Mouse (Mus musculus) macrophage (primary cell): ENCODE data around the gene Slc9a8. TPM values are rescaled to one million over a fixed set of nuclear protein-coding genes. Genes with fewer than 3 reads are reported as not detected.

Experiments
- H3K27ac ChIP-seq: fragments of 350-480 bp; formaldehyde crosslinking; 2 replicates; pipeline ENCODE4 v1.9.0; 2021
- H3K36me3 ChIP-seq: fragments of 350-480 bp; formaldehyde crosslinking; 2 replicates; pipeline ENCODE4 v1.9.0; 2021; ENCODE audit errors: inconsistent target
- H3K4me3 ChIP-seq: fragments of 350-480 bp; formaldehyde crosslinking; 2 replicates; pipeline ENCODE4 v1.9.0; 2021; ENCODE audit errors: inconsistent target
- H3K79me2 ChIP-seq: fragments of 350-480 bp; formaldehyde crosslinking; 2 replicates; pipeline ENCODE4 v1.9.0; 2021; ENCODE audit errors: inconsistent target
- WGBS: methylation state at CpG from one replicate; pipeline ENCODE4 v1.1.7; 2026; ENCODE audit warnings: inconsistent platforms; ENCODE audit not compliant: missing documents; 5-methylcytosine and 5-hydroxymethylcytosine counted together
- polyA plus RNA-seq: library from polyadenylated mRNA; stranded (reverse); fragments of 250-400 nt; gene quantifications from 3 replicates; pipeline ENCODE4 v1.2.4, GENCODE M21; 2018; ENCODE audit warnings: inconsistent platforms

Slc9a8 gene
- polyA plus RNA-seq, 1 experiment from 2014 or later = 30.0 TPM

DNA sequence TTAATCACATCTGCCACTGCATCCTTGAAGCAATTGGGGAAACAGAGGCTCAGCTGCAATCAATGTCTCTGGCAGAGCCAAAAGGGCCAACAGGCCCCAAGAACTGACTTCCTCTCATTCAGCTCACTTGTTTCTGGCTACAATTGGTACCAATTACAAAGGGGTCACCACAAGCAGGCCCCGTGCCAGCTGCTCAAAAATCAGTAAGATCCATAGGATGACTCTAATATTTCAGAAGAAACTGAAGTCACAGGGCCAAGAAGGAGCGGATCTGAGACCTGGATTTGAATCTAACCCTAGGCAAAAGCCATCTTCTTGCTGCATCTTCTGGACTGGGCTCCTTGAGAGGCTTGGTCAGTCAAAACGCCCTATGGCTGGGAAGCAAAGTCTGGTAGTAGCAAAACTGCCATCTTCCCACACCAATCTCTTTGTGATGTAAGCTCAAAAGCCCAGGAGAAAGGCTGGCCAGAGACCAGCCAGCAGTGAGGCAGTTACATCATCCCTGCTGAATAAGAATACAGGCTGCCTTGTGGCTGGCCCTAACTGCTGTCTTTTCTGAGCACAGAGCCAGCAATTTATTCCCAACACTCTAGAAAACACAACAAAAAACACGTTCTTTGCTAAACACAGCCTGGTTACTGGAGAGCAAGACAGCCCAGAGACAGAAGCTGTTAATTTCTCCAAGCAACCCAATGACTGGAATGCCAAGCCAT lies 69.5 kb downstream of the Slc9a8 start:
- Histone ChIP-seq H3K36me3 (peaks cover 15% of the 10 kb centered on the region; the same call in 1 of the 2 replicates), H3K4me3 (peak overlapping the region; percentile 79), H3K79me2 (peaks cover 68% of the 10 kb centered on the region), H3K27ac (peak overlapping the region; percentile 52)
- 86% methylated on average over 4 of the region's 4 CpGs for WGBS

DNA sequence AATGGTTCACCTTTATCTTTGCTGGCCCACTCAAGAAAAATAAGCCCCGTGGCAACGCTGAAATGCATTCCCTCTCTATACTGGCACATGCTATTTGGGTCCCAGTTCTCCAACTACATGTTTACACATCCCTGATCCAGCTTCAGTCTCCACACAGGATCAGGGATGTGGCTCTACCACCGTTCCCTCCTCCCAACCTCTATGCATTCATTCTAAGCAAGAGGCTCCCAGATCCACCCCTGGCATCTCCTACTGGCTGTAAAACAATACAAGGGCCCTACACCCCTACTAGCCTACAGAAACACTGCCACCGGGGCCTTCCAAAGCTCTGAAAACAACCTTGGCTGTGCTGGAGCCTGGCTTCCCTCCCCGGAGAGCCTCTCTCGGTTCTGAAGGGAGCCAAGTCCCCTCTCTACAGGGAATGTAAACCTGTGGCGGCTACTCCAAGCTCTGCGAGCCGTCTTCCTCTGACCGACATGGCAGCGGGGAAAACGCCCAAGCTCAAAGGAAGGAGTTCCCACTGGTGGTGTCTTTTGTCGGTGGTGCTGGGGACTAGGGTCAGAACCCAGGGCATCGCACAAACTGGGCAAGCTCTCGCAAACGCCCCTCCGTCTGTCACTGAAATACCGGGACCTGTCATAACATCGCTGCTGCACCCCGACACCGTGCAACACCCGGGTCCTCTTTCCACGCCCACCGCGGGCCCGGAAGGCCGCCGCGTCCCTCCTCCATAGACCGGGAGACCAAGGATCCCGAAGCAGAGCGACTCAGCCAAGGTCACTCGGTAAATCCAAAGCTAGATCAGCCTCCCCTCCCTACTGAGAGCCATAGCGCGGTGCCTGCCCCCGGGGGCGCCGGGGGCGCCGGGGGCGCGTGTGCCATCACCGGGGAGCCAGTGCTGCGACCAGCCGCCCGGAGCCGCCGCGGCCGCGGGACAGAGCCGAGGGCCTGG lies 70.5 kb downstream of the Slc9a8 start, which contains the start of gene Rnf114:
Gene Rnf114 (plus strand): TSS at position 889 of the 952 bp plus-strand sequence.
- WGBS = 3% methylated on average over 52 of the region's 52 CpGs
- peaks cover 57% of the 10 kb centered on the region for H3K79me2 ChIP-seq

DNA sequence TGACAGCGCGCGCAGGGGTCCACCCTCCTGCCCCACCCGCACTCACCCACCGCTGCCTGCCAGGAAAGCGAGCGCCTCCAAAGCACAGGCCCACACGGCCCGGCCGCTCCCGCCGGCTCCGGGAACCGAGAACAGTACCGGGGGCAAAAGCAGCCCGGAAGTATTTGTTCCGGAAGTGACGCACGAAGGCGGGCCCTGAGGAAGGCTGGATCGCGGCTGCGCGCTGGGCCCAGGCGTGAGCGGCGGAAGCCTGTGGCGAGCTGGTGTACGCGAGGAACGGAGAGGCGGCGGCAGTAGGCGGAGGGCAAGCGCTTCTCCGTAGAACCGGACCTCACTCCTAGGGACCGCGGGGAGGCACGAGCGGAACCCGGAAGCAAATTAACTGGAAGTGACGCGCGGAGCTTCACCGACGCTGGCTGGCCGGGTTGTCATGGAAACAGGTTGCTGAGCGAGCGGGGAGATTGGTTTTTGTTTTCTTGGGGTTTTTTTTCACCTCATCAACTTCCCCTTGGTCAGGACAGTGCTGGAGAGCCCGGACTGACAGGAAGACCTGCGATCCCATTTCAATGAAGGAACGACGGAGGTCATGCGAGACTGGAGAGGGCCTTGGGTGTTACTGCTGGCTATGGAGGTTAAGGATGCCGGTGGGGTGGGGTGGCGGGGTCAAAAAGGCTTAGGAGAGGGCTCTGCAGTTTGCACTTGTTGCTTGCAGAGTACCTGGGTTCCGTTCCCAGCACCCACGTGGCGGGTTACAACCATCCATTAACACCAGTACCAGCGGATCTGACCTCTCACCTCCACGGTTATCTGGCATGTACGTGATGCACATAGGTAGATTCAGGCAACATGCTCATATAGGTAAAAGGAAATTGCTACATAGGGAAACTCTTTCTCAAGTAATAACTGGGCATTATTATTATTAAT lies 71.5 kb downstream of the Slc9a8 start, which contains the start of gene Spata2:
Gene Spata2 (minus strand): TSS at position 175 of the 924 bp plus-strand sequence.
- Histone ChIP-seq H3K27ac (peak within 1 kb of the TSS; percentile 74), H3K36me3 (no peaks in the 10 kb centered on the region), H3K4me3 (peak within 1 kb of the TSS; percentile 79), H3K79me2 (peaks cover 48% of the 10 kb centered on the region)
- 2% methylated on average over 60 of the region's 63 CpGs for WGBS

More for the DNA sequence above, 70.5 kb downstream of the Slc9a8 start, which contains the start of gene Rnf114:
- H3K36me3 ChIP-seq = 0 out of 2 replicates have a peak, but pooled peaks cover 4% of the 10 kb centered on the region
- H3K4me3 ChIP-seq = peak within 1 kb of the TSS; percentile 79
- H3K27ac ChIP-seq = peak within 1 kb of the TSS; percentile 74

DNA sequence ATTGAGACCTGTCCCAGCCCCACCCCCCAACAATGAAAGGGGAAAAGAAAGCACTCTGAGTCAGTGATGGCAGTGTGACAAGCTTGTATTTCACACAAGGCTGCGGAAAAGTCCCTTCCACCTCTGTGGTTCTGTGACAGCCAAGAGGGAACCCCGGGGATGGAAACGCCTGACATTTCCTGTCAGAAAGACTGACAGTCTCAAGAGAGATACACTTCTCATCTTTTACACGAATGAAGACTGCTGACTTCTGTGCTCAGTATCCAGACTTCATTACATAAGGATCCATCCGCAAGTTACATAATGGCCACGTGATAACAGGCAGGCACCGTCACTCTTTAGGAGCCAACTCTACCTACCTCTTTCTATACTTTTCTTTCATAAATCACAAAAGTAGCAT lies 74.9 kb downstream of the Slc9a8 start:
- Histone ChIP-seq H3K4me3 (no peak overlapping the region), H3K27ac (peak overlapping the region; percentile 34)
- 48% methylated on average over 6 of the region's 7 CpGs for WGBS

DNA sequence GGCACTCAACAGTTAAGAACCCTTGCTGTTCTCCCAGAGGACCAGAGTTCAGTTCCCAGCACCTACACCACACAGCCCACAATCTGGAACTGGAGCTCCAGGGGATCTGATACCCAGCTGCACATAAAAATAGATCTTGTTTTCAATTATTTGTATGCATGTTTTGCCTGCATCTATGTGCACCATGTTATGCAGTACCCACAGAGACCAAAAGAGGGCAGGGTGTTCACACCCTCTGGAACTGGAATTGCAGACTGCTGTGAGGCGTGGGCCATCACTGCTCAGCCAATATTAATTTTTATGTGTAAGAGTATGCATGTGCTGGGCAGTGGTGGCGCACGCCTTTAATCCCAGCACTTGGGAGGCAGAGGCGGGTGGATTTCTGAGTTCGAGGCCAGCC lies 75.8 kb downstream of the Slc9a8 start:
- H3K27ac ChIP-seq = peak overlapping the region; percentile 34; the same call in 1 of the 2 replicates
- no peaks in the 10 kb centered on the region for H3K36me3 ChIP-seq
- no peak overlapping the region for H3K4me3 ChIP-seq
- H3K79me2 ChIP-seq = peaks cover 5% of the 10 kb centered on the region
- no CpG with 5 or more reads among the region's 5 CpGs for WGBS

More for the DNA sequence above, 74.9 kb downstream of the Slc9a8 start:
- Histone ChIP-seq H3K79me2 (peaks cover 13% of the 10 kb centered on the region), H3K36me3 (no peaks in the 10 kb centered on the region)

DNA sequence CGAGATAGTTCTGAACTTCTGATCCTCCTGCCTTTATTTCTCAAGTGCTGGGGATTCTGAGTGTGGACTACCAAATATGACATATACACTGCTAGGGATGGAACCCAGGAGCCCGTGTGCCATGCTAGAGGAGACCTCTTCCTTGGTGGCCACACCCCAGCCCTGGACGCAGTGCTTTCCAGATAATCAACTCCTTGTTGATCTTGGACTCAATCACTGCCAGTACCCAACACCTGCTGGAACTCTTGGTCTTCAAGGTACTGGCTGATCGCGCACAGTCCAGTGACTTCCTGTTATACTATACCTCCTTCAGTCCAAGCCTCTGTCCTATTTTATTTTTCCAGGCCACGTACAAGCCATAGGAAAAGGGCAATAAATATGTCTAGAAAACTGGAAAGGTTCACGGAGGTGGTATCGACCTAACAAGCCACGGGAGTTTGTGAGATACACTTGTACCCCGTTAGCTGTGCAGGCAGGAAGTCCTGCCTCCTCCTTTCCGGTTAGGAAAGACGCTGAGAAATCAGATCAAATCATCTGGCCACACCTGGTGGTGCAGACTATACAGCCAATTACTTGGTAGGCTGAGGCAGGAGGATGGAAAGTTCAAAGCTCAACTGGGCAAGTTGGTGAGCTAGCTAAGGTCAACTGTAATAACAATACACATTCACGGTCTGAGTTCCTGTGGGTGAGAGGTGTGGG lies 81.2 kb downstream of the Slc9a8 start:
- WGBS = 29% methylated on average over 13 of the region's 13 CpGs
- Histone ChIP-seq H3K79me2 (peaks cover 40% of the 10 kb centered on the region), H3K27ac (peak overlapping the region; percentile 60), H3K4me3 (peak overlapping the region; percentile 45), H3K36me3 (peaks cover 12% of the 10 kb centered on the region)

DNA sequence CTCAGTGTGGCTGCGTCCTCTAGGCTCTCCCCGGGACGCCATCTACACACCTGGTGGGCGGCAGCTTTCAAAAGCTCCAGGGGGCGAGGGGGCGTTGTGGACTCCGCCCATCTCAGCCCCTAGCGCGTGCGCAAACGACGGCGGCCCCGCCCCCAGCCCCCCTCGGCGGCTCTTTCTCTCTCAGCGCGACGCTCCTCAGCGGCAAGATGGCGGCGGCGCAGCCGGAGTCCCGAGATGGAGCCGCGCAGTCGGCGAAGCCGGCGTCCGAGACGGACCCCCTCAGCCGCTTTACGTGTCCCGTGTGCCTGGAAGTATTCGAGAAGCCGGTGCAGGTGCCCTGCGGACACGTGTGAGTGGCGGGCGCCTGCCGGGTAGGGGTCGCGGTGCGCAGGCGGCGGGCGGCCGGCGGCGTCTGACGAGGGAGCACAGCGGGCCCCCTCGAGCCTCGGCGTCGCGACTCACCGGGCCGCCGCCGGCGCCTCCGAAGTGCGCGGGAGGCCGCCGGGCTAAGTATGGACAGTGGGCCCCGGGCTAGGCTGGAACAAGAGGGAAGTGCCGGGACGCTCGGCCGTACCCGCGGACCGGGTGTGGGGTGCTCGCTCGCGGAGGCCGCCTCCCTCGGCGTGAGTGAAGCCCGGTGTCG lies 81.9 kb downstream of the Slc9a8 start:
- peaks cover 46% of the 10 kb centered on the region for H3K79me2 ChIP-seq
- whole genome bisulfite sequencing = 1% methylated on average over 68 of the region's 85 CpGs
- peak overlapping the region; percentile 60 for H3K27ac ChIP-seq
- peaks cover 19% of the 10 kb centered on the region for H3K36me3 ChIP-seq
- H3K4me3 ChIP-seq = peak overlapping the region; percentile 67

DNA sequence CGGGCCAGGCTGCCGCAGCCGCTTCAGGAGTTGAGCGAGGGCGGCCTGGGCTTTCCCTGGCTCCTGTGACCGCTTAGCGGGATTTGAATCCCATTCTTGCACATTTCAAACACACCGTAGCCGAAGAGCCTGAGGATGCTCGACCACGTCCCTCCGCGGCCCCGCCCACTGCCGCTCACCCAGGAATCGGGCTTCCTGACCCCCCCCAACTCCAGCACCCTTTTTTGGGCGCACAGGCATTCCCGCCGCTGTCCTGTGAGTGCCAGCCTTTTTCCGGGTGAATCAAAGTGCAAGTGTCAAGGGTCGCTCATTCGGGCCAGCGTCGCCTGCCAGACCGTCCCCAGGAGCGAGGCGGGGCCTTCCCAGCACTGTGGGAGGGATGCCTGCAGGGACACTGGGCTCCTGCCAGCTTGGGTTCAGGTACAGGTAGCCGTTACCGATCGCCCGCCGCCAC lies 82.4 kb downstream of the Slc9a8 start:
- Histone ChIP-seq H3K36me3 (peaks cover 24% of the 10 kb centered on the region), H3K27ac (peak overlapping the region; percentile 91), H3K4me3 (peak overlapping the region; percentile 67), H3K79me2 (peaks cover 52% of the 10 kb centered on the region)
- under 1% methylated on average over 32 of the region's 32 CpGs for WGBS

DNA sequence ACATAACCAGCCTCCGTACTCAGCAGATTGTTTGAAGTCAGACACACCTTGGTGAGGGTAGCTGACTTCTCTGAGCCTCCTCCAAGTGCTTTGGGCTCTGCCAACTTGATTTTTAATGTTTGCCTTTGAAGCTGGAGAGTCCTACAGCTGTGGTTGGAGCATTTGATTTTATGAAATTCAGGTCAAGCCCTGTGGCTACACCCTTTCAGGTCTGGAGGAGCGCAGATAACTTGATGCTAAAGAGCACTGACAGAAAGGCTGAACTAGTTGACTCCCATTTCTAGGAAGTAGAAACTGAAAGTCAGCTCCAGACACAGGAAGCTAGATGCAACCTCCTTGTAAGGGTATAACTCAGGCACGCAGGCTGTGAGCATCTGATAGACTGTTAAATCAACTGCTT lies 83.6 kb downstream of the Slc9a8 start:
- Histone ChIP-seq H3K79me2 (peaks cover 64% of the 10 kb centered on the region), H3K4me3 (peak overlapping the region; percentile 67), H3K27ac (peak overlapping the region; percentile 91), H3K36me3 (peaks cover 36% of the 10 kb centered on the region)
- 15% methylated on average over 3 of the region's 3 CpGs for WGBS

DNA sequence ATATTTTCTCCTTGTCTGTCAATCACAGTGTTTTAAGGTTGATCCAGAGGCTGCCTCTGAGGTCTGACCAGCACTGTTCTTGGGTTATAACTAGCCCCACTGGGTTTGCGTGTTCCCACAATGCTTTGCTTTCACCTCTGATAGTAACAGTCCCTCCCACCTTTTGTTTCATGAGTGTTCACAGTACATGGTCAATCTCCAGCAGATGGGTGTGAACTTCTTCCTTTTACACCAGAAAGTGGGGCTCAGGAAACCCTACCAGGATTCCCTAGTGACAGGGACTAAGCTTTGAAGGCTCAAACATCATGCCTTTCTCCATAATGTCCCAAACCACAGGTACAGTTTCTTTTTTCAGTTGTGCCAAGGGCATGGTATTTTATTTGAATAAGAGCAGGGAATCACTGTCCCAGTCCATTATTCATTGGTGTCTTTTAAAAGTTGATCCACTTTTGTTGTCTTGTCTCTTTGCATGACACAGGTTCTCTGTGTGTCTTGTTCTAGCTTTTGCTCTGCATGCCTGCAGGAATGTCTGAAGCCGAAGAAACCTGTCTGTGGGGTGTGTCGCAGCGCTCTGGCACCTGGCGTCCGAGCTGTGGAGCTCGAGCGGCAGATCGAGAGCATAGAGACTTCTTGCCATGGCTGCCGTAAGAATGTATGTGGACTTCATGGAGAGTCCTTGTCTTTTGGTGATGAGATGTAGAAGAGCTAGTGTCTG lies 85.2 kb downstream of the Slc9a8 start:
- Histone ChIP-seq H3K4me3 (no peak overlapping the region), H3K27ac (peak overlapping the region; percentile 91; the same call in 1 of the 2 replicates), H3K36me3 (peaks cover 52% of the 10 kb centered on the region), H3K79me2 (peaks cover 80% of the 10 kb centered on the region)
- WGBS = 98% methylated on average over 8 of the region's 10 CpGs

DNA sequence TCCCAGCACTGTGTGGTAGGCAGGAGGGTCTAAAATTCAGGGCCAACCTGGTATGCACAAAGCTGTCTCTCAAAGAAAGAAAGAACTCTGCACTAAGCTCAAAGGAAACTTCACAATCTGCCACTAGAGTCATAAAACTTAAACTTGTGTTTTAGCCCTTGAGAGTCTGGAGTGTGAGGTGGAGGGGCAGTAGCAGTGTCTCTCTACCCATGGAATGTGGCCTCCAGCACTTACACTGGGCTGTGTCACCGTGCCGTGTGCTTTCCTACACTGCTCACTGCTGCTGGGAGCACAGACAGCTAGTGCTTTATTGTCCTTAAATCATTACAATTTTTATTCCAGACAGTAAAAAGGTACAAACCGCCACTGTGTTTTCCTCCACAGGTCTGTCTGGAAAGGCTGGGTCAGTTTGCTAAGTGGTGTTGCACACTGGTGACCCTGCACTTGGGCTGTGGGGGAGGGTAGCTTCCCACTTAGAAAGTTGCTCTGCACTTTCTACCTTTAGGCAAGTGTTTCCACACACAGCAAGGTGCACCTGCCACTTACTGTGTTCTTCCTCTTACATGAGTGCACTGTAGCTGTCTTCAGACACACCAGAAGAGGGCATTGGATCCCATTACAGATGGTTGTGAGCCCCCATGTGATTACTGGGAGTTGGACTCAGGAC lies 86.3 kb downstream of the Slc9a8 start:
- 95% methylated on average over 3 of the region's 3 CpGs for WGBS
- H3K79me2 ChIP-seq = peaks cover 91% of the 10 kb centered on the region
- no peak overlapping the region for H3K27ac ChIP-seq
- H3K4me3 ChIP-seq = no peak overlapping the region
- H3K36me3 ChIP-seq = peaks cover 64% of the 10 kb centered on the region

DNA sequence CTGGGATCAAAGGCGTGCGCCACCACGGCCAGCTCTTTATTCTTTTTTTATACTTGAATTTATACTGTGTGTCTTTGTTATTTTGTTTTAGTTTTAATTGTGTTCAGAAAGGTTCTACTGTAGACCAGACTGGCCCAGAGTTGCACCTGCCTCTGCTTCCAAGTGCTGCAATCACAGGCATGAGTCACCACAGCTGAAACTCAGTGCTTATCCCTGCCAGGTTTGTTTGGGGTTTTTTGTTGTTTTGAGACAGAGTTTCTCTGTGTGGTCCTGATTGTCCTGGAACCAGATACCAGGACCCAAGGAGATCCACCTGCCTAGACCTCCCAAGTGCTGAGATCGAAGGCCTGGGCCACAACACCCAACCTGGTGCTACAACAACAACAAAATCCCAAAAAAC lies 87.1 kb downstream of the Slc9a8 start:
- Histone ChIP-seq H3K79me2 (peaks cover 98% of the 10 kb centered on the region), H3K36me3 (peaks cover 71% of the 10 kb centered on the region), H3K27ac (no peak overlapping the region), H3K4me3 (no peak overlapping the region)
- WGBS = 93% methylated on average over 2 of the region's 4 CpGs
